Mouse (Mus musculus): ENCODE data around the gene Apobec1. TPM values are rescaled to one million over a fixed set of nuclear protein-coding genes. Genes with fewer than 3 reads are reported as not detected.
"Not testable (repeated sequence)": the region's sequence is repeated elsewhere in the genome, so short reads cannot be mapped to it uniquely, and the experiment has no call there.

Apobec1 gene
- polyA plus RNA-seq, 1 experiment = 14.6 TPM

DNA sequence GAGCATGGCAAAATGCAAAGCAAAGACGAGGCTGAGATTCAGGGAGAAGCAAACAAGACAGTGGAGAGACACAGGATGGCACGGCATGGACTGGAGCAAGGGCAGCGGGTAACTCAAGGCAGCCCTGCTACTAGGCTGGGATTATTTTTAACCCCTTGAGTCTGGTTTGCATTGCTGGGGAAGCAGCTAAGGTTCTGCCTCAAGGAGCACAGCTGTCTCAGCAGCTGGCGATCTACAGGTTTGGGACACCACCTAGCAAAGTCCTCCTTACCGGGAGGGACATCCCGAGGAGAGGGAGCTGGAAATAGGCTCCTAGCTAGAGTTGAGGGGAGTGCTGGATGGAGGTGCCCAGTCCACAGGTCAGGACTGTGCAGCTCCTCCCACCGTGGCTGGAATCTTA lies 47.0 kb downstream of the Apobec1 start:
- no peak overlapping the region for H3K27ac ChIP-seq (replicated peaks; ENCODE audit: low read depth, low read length)
- no peak overlapping the region for H3K4me3 ChIP-seq (ENCODE audit: insufficient read depth, low read depth, low read length)
- no peaks in the 10 kb centered on the region for H3K4me1 ChIP-seq (ENCODE audit: control insufficient read depth, insufficient read depth, insufficient read length, low read length)

DNA sequence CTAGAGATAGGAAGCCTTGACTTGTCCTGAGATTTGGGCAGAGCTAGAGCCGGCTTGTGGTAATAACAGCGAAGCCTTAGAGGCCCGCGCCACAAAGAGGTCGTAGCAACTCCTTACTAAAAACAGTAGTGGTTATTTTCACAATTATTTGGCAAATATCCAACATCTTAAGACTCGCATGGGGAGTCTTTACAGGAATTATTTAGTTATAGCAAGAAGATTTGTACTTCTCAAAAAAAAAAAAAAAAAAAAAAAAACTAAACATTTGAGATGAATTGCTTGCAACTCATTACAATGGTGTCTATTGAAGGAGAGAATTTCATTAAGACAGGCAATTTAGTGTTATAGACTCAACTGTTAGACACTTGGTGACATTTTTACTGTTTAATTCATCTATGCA lies 48.1 kb downstream of the Apobec1 start:
- Histone ChIP-seq H3K4me1 (ENCODE audit: control insufficient read depth, insufficient read depth, insufficient read length, low read length) (no peaks in the 10 kb centered on the region), H3K27ac (replicated peaks; ENCODE audit: low read depth, low read length) (no peak overlapping the region), H3K4me3 (ENCODE audit: insufficient read depth, low read depth, low read length) (no peak overlapping the region)

DNA sequence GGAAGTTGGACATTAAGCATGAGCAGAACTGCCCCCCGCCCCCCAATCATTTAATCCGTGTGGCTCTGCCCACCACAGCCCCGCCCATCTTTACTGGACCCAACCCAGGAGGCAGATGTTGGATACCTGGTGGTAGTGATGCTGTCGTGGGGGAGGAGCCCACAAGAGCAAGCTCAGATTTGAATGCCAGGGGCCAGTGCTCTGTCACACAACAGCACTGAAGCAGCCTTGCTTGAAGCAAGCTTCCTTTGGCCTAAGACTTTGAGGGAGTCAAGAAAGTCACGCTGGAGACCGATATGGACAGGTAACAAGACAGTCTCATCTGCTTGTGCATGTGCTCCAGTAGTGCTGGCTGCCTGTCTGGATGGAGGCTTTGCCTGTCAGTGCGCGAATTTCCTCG lies 48.6 kb downstream of the Apobec1 start, which contains the start of gene Aicda:
Aicda (plus strand) TSS at position 196 of the 400 bp plus-strand sequence.
- Histone ChIP-seq H3K4me3 (ENCODE audit: insufficient read depth, low read depth, low read length) (no peak within 1 kb of the TSS), H3K4me1 (ENCODE audit: control insufficient read depth, insufficient read depth, insufficient read length, low read length) (no peaks in the 10 kb centered on the region), H3K27ac (replicated peaks; ENCODE audit: low read depth, low read length) (no peak within 1 kb of the TSS)

DNA sequence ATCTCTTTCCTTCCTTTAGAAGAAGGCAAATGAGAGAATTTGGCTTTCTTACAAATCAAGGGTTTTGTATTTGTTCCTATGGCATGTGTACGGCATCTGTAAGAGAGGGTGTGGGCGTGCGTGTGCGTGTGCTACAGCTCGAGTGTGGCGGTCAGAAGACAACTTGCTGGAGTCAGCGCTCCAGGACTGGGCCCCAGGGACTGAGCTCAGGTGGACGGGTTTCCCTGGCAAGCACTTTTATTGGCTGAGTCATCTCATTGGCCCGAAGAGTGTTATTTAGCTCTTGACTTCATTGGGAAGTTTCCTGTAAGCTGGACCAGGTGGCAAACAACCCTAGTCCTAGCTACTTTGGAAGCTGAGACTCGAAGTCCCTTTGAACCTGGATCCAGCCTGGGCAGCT lies 56.3 kb downstream of the Apobec1 start:
- Histone ChIP-seq H3K4me3 (ENCODE audit: insufficient read depth, low read depth, low read length) (no peak overlapping the region), H3K4me1 (ENCODE audit: control insufficient read depth, insufficient read depth, insufficient read length, low read length) (no peaks in the 10 kb centered on the region), H3K27ac (replicated peaks; ENCODE audit: low read depth, low read length) (no peak overlapping the region)

DNA sequence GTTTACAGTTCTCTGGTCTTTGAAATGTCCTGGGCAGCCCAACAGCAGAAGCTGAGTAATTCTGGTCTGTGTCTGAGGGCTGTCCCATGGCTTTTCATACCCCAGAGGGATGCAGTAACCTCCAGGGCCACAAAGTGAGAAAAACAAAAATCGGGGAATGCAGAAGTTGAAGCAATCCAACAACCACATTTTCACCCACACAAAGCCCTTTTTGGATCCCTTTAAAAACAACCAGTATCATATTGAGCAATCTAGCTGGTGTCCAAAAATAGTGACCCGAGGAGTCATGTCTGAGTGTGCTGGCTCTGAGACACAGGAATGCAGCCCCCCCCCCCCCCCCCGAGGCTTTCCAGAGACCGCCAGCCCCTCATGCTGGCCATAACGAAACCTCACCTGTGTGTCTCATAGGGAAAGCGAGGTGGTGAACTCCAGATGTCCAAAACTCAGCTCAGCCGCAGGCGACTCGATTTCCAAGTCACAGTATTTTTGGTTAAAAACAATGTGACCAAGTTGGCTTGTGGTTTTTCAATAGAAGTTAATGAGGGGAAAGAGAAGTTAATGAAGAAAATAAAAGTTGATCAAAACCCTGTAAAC lies 56.9 kb downstream of the Apobec1 start:
- H3K4me1 ChIP-seq (ENCODE audit: control insufficient read depth, insufficient read depth, insufficient read length, low read length) = no peaks in the 10 kb centered on the region
- 0 out of 2 replicates have a peak overlapping the region, but pooled peaks have one; percentile 21 for H3K27ac ChIP-seq (replicated peaks; ENCODE audit: low read depth, low read length)
- no peak overlapping the region for H3K4me3 ChIP-seq (ENCODE audit: insufficient read depth, low read depth, low read length)

DNA sequence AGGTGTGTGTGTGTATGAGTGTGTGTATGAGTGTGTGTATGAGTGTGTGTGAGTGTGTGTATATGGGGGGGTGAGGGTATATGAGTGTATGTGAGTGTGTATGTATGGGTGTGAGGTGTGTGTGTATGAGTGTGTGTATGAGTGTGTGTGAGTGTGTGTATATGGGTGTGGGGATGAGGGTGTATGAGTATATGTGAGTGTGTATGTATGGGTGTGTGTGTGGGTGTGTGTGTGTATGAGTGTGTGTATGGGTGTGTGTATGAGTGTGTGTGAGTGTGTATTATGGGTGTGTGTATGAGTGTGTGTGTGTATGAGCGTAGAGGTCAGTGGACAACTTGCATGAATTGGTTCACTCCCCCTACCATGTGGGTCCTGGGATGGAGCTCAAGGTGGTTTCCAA lies 57.6 kb downstream of the Apobec1 start:
- Histone ChIP-seq H3K27ac (replicated peaks; ENCODE audit: low read depth, low read length) (no peak overlapping the region), H3K4me1 (ENCODE audit: control insufficient read depth, insufficient read depth, insufficient read length, low read length) (no peaks in the 10 kb centered on the region), H3K4me3 (ENCODE audit: insufficient read depth, low read depth, low read length) (no peak overlapping the region)

DNA sequence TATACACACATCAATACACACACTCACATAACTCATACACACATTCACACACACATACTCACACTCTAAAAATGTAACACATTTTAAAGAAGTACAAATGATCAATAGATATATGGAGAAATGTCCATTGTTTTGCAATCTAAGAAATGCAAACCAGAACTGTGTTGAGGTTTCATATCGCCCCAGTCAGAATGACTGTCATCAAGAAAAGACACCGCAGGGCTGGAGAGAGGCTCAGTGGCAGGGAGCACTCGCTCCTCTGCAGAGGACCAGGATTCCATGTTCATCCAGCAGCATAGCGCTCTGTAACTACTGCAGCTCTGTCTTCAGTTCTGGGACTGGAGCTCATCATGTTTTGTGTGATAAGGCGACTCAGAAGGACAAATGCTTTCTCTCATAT lies 58.7 kb downstream of the Apobec1 start:
- no peak overlapping the region for H3K27ac ChIP-seq (replicated peaks; ENCODE audit: low read depth, low read length)
- H3K4me3 ChIP-seq (ENCODE audit: insufficient read depth, low read depth, low read length) = no peak overlapping the region
- no peaks in the 10 kb centered on the region for H3K4me1 ChIP-seq (ENCODE audit: control insufficient read depth, insufficient read depth, insufficient read length, low read length)

DNA sequence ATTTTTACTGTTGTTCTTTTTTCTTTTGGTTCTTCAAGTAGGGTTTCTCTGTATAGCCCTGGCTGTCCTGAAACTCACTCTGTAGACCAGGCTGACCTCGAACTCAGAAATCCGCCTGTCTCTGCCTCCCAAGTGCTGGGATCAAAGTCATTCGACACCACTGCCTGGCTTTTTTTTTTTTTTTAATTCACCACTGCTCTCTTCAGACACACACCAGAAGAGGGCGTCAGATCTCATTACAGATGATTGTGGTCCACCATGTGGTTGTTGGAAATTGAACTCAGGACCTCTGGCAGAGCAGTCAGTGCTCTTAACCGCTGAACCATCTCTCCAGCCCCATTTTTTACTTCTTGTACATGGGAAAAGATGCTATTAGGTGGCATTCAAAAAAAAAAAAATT lies 59.8 kb downstream of the Apobec1 start:
- not testable (repeated sequence) for H3K4me1 ChIP-seq (ENCODE audit: control insufficient read depth, insufficient read depth, insufficient read length, low read length); H3K4me3 ChIP-seq (ENCODE audit: insufficient read depth, low read depth, low read length); H3K27ac ChIP-seq (replicated peaks; ENCODE audit: low read depth, low read length)

DNA sequence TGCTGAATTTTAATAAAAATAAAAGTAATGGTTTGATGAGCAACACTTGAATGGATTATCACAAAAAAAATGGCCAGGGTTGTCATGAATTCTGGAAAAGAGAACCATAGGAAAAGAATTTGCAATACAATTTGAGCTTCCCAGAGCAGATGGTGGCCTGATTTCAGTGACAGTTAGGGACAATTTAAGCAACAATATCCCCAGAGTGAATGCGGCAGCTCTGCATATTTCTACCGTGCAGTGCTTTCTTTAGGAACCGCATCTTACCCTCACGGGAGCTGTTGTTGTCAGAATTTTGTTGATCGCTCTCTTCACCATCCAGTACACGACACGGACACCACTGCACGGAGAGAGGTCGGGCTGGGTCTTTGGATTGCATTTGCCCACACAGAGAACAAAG lies 62.7 kb downstream of the Apobec1 start:
- no peak overlapping the region for H3K27ac ChIP-seq (replicated peaks; ENCODE audit: low read depth, low read length)
- H3K4me3 ChIP-seq (ENCODE audit: insufficient read depth, low read depth, low read length) = no peak overlapping the region
- no peaks in the 10 kb centered on the region for H3K4me1 ChIP-seq (ENCODE audit: control insufficient read depth, insufficient read depth, insufficient read length, low read length)

DNA sequence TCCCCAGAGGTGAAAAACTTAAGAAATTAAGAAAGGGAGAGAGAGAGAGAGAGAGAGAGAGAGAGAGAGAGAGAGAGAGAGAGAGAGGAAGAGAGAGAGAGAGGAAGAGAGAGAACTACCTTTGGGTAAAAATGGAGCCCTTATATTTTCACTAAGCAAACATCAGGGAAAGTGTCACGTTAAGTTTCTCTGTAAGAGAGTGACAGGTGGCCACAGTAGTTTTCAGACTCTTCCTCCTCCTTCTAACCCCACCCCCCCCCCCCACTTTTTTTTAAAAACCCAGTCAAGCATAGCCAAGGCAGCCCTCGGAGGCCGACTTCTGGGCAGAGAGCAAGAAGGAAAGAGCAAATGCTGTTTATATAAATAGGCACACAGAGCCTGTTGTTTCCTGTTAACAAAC lies 68.2 kb downstream of the Apobec1 start:
- H3K4me1 ChIP-seq (ENCODE audit: control insufficient read depth, insufficient read depth, insufficient read length, low read length) = peaks cover 2% of the 10 kb centered on the region; the same call in 1 of the 2 replicates
- no peak overlapping the region for H3K4me3 ChIP-seq (ENCODE audit: insufficient read depth, low read depth, low read length)
- no peak overlapping the region for H3K27ac ChIP-seq (replicated peaks; ENCODE audit: low read depth, low read length)

DNA sequence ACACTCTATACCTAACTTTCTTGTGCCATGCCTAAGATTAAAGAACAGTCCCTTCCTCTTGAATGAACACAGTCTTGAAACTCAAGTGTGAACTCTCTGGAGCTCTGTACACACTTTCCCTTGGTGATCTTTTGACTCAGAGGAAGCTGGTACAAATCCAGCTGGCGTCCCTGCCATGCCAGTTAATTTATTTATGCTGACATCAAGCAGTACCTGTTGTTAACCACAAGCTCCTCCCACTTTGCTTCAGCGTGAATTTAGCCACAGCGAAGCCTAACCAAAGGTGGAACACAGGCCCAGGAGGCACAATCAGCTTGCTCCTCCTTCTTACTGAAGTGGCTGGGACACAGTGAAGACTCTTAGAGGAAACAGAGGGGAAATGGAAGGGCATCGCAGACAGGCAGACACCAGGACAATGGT lies 69.4 kb downstream of the Apobec1 start:
- no peak overlapping the region for H3K4me3 ChIP-seq (ENCODE audit: insufficient read depth, low read depth, low read length)
- H3K4me1 ChIP-seq (ENCODE audit: control insufficient read depth, insufficient read depth, insufficient read length, low read length) = peaks cover 2% of the 10 kb centered on the region; the same call in 1 of the 2 replicates
- H3K27ac ChIP-seq (replicated peaks; ENCODE audit: low read depth, low read length) = no peak overlapping the region

DNA sequence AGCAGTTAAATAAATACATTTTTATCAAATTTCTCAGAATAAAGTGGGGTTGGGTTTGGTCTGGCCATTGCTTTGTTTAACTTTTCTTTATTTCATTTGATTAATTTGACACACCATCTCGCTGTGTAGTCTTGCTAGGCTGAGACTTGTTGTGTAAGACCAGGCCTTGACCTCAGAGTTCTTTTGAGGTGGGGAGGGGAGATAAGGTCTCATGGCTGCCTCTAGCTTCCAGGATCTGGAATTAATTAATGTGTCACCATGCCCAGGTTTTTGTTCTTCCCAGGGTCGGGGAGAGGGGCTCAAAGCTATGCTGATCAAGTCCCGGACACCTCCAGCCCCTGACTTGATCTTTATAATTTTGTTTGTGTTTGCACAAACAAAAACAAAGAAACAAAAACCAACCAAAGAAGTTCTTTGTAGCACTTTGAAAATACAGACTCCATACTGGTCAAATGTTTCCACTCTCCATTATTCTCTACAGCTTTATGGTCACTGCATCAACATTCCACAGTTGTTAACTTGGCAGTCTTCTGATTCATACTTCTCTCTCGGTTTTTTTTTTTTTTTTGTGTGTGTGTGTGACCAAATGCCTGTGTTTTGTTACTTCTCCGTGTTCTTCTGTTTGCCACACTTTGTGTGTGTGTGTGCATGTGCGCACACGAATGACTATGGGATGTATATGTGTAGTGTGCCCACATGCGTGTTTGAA lies 70.6 kb downstream of the Apobec1 start:
- Histone ChIP-seq H3K4me1 (ENCODE audit: control insufficient read depth, insufficient read depth, insufficient read length, low read length) (peaks cover 2% of the 10 kb centered on the region; the same call in 1 of the 2 replicates), H3K4me3 (ENCODE audit: insufficient read depth, low read depth, low read length) (no peak overlapping the region), H3K27ac (replicated peaks; ENCODE audit: low read depth, low read length) (no peak overlapping the region)

DNA sequence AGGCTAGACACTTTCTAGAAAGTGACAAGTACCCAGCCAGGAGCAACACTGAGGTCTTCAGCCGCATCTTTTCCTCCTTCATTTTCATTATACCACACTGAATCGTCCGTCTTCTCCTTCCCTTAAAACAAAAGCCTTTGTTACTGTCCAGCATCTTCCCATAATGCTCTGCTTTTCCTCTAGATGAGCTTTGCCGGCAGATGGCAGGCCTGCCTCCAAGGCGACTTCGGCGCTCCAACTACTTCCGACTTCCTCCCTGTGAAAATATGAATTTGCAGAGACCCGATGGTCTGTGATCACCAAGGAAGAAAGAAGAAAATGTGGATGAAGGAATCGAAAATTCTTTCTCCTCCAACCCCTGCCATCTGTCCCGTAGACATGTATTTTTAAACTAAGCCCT lies 74.1 kb downstream of the Apobec1 start:
- H3K27ac ChIP-seq (replicated peaks; ENCODE audit: low read depth, low read length) = no peak overlapping the region
- H3K4me3 ChIP-seq (ENCODE audit: insufficient read depth, low read depth, low read length) = no peak overlapping the region
- peaks cover 2% of the 10 kb centered on the region; the same call in 1 of the 2 replicates for H3K4me1 ChIP-seq (ENCODE audit: control insufficient read depth, insufficient read depth, insufficient read length, low read length)

Data from brown adipose tissue, adult 24 weeks (tissue).